Mouse (Mus musculus): ENCODE measurements at regions not wholly inside any gene's neighbourhood (a gene's known extent, or its start where the extent isn't known, plus 50 kb on each side); places are given as distances from the start of the nearest gene placed in this dataset.
"Not testable (repeated sequence)": the region's sequence is repeated elsewhere in the genome, so short reads cannot be mapped to it uniquely, and the experiment has no call there.

- H3K27ac ChIP-seq (ENCODE audit: insufficient read depth, low read depth); H3K36me3 ChIP-seq (replicated peaks in 1 of 2; ENCODE audit: control insufficient read depth in 1 of 2, insufficient read depth in 1 of 2, low read length in 1 of 2); H3K9ac ChIP-seq (ENCODE audit: insufficient read depth, low read depth); in situ Hi-C loops (cut with MboI; ENCODE audit: low pct_ligation_motif_present, low pct_unique_long_range_greater_than_20kb, low sequenced_read_pairs); H3K27me3 ChIP-seq (replicated peaks); DNase-seq (ENCODE audit: extremely low read depth); H3K9me3 ChIP-seq (replicated peaks; ENCODE audit: low read length); H3K4me1 ChIP-seq (ENCODE audit: control insufficient read depth in 1 of 2, insufficient read depth in 2 of 2); H3K4me2 ChIP-seq (ENCODE audit: insufficient read depth, low read depth, poor library complexity, severe bottlenecking); H3K4me3 ChIP-seq (replicated peaks in 1 of 3; ENCODE audit: low read depth in 2 of 3, low read length in 2 of 3, poor library complexity in 1 of 3); H3K79me2 ChIP-seq (replicated peaks; ENCODE audit: control insufficient read depth, extremely low read depth, insufficient read depth, poor library complexity, severe bottlenecking); dilution Hi-C loops (cut with MboI; ENCODE audit: extremely low pct_ligation_motif_present, extremely low pct_unique_long_range_greater_than_20kb, low sequenced_read_pairs): not testable (repeated sequence)
Measured at GRCm38 (mm10) chr14:53080556-53080955, 585.0 kb upstream of the Olfr1507 start.

DNA sequence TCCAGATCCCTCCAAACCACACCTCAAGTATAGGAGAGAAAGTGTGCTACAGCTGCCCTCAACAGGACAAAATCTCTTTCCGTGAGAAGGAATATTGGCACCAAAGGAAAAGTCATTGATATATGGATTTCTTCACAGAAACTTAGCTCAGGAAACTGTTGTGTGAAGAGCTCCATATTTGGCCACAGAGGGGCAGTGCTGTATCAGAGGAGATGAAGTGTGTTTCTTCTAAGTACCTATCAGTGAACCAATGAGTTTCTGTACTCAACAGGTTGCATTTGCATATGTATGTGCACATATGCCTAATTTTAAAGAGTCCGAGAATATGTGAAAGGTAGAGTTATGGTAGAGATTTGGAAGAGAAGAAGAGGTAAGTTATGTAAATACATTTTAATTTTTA, 580.4 kb upstream of the Olfr1507 start:
- H3K4me2 ChIP-seq (ENCODE audit: insufficient read depth, low read depth, poor library complexity, severe bottlenecking); dilution Hi-C loops (cut with MboI; ENCODE audit: extremely low pct_ligation_motif_present, extremely low pct_unique_long_range_greater_than_20kb, low sequenced_read_pairs); H3K27ac ChIP-seq (ENCODE audit: insufficient read depth, low read depth); in situ Hi-C loops (cut with MboI; ENCODE audit: low pct_ligation_motif_present, low pct_unique_long_range_greater_than_20kb, low sequenced_read_pairs); H3K4me1 ChIP-seq (ENCODE audit: control insufficient read depth in 1 of 2, insufficient read depth in 2 of 2); DNase-seq (ENCODE audit: extremely low read depth); H3K27me3 ChIP-seq (replicated peaks); H3K36me3 ChIP-seq (replicated peaks in 1 of 2; ENCODE audit: control insufficient read depth in 1 of 2, insufficient read depth in 1 of 2, low read length in 1 of 2); H3K9me3 ChIP-seq (replicated peaks; ENCODE audit: low read length); H3K4me3 ChIP-seq (replicated peaks in 1 of 3; ENCODE audit: low read depth in 2 of 3, low read length in 2 of 3, poor library complexity in 1 of 3); H3K9ac ChIP-seq (ENCODE audit: insufficient read depth, low read depth); H3K79me2 ChIP-seq (replicated peaks; ENCODE audit: control insufficient read depth, extremely low read depth, insufficient read depth, poor library complexity, severe bottlenecking): not testable (repeated sequence)

- H3K9ac ChIP-seq (ENCODE audit: insufficient read depth, low read depth); H3K79me2 ChIP-seq (replicated peaks; ENCODE audit: control insufficient read depth, extremely low read depth, insufficient read depth, poor library complexity, severe bottlenecking); H3K9me3 ChIP-seq (replicated peaks; ENCODE audit: low read length); H3K4me1 ChIP-seq (ENCODE audit: control insufficient read depth in 1 of 2, insufficient read depth in 2 of 2); H3K27me3 ChIP-seq (replicated peaks); H3K27ac ChIP-seq (ENCODE audit: insufficient read depth, low read depth); in situ Hi-C loops (cut with MboI; ENCODE audit: low pct_ligation_motif_present, low pct_unique_long_range_greater_than_20kb, low sequenced_read_pairs); dilution Hi-C loops (cut with MboI; ENCODE audit: extremely low pct_ligation_motif_present, extremely low pct_unique_long_range_greater_than_20kb, low sequenced_read_pairs); H3K36me3 ChIP-seq (replicated peaks in 1 of 2; ENCODE audit: control insufficient read depth in 1 of 2, insufficient read depth in 1 of 2, low read length in 1 of 2); DNase-seq (ENCODE audit: extremely low read depth); H3K4me2 ChIP-seq (ENCODE audit: insufficient read depth, low read depth, poor library complexity, severe bottlenecking); H3K4me3 ChIP-seq (replicated peaks in 1 of 3; ENCODE audit: low read depth in 2 of 3, low read length in 2 of 3, poor library complexity in 1 of 3): not testable (repeated sequence)
Measured at GRCm38 (mm10) chr14:53073126-53073525, 577.6 kb upstream of the Olfr1507 start.

GRCm38 (mm10) chr14:53072502-53072901, 577.0 kb upstream of the Olfr1507 start:
- DNase-seq (ENCODE audit: extremely low read depth); H3K9ac ChIP-seq (ENCODE audit: insufficient read depth, low read depth); H3K4me3 ChIP-seq (replicated peaks in 1 of 3; ENCODE audit: low read depth in 2 of 3, low read length in 2 of 3, poor library complexity in 1 of 3); H3K4me2 ChIP-seq (ENCODE audit: insufficient read depth, low read depth, poor library complexity, severe bottlenecking); H3K9me3 ChIP-seq (replicated peaks; ENCODE audit: low read length); H3K79me2 ChIP-seq (replicated peaks; ENCODE audit: control insufficient read depth, extremely low read depth, insufficient read depth, poor library complexity, severe bottlenecking); H3K27me3 ChIP-seq (replicated peaks); H3K27ac ChIP-seq (ENCODE audit: insufficient read depth, low read depth); H3K36me3 ChIP-seq (replicated peaks in 1 of 2; ENCODE audit: control insufficient read depth in 1 of 2, insufficient read depth in 1 of 2, low read length in 1 of 2); in situ Hi-C loops (cut with MboI; ENCODE audit: low pct_ligation_motif_present, low pct_unique_long_range_greater_than_20kb, low sequenced_read_pairs); dilution Hi-C loops (cut with MboI; ENCODE audit: extremely low pct_ligation_motif_present, extremely low pct_unique_long_range_greater_than_20kb, low sequenced_read_pairs); H3K4me1 ChIP-seq (ENCODE audit: control insufficient read depth in 1 of 2, insufficient read depth in 2 of 2): not testable (repeated sequence)

DNA sequence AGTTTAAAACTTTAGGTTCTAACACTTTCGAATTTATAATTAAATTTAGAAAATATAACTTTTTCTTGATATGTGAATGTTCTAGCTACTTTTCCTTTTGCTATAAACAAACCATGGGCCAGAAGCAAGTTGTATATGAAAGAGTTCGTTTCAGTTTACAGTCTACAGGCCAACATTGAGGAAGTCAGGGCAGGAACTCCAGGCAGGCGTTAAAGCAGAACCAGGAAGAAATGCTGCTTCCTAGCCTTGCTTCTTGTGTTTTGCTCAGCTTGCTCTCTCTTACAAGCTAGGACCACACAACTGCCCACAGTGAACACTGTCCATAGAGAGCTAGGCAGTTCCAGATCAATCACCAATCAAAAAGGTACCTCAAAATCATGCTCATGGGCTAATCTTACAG, 558.9 kb upstream of the Olfr1507 start:
- H3K4me3 ChIP-seq (replicated peaks in 1 of 3; ENCODE audit: low read depth in 2 of 3, low read length in 2 of 3, poor library complexity in 1 of 3); H3K27me3 ChIP-seq (replicated peaks); H3K9ac ChIP-seq (ENCODE audit: insufficient read depth, low read depth); dilution Hi-C loops (cut with MboI; ENCODE audit: extremely low pct_ligation_motif_present, extremely low pct_unique_long_range_greater_than_20kb, low sequenced_read_pairs); DNase-seq (ENCODE audit: extremely low read depth); H3K36me3 ChIP-seq (replicated peaks in 1 of 2; ENCODE audit: control insufficient read depth in 1 of 2, insufficient read depth in 1 of 2, low read length in 1 of 2); H3K4me1 ChIP-seq (ENCODE audit: control insufficient read depth in 1 of 2, insufficient read depth in 2 of 2); in situ Hi-C loops (cut with MboI; ENCODE audit: low pct_ligation_motif_present, low pct_unique_long_range_greater_than_20kb, low sequenced_read_pairs); H3K27ac ChIP-seq (ENCODE audit: insufficient read depth, low read depth); H3K9me3 ChIP-seq (replicated peaks; ENCODE audit: low read length); H3K4me2 ChIP-seq (ENCODE audit: insufficient read depth, low read depth, poor library complexity, severe bottlenecking); H3K79me2 ChIP-seq (replicated peaks; ENCODE audit: control insufficient read depth, extremely low read depth, insufficient read depth, poor library complexity, severe bottlenecking): not testable (repeated sequence)

DNA sequence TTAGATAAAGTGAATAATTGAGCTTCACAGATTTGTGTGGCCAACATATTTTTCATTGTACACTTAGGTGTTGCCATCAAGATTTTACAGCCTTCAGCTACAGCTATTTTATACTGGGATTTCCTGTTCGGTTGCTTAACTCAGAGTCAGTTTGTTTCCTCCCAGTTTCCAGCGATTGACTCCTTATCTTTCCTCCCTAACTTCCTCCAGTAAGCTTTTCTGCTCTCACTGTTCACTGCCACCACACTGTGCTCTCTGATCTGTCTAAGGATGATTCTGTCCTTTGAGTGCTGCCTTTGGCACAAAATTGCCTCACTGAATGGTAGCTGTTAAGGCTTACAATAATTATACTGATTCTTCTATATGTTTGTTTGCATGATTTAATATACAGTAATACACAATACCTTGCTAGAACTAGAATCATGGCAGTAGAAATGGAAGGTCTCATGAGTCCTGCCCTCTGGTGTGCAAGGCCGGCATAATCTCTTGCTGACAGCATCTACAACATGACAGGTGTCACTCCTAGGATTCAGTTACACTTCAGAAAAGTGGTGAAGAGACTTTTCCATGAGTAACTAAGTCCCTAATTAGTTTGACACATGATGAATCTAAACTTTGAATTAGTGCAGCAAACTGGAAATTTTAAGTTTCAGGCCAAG, 558.0 kb upstream of the Olfr1507 start:
- DNase-seq (ENCODE audit: extremely low read depth); H3K36me3 ChIP-seq (replicated peaks in 1 of 2; ENCODE audit: control insufficient read depth in 1 of 2, insufficient read depth in 1 of 2, low read length in 1 of 2); H3K4me2 ChIP-seq (ENCODE audit: insufficient read depth, low read depth, poor library complexity, severe bottlenecking); H3K4me3 ChIP-seq (replicated peaks in 1 of 3; ENCODE audit: low read depth in 2 of 3, low read length in 2 of 3, poor library complexity in 1 of 3); H3K9ac ChIP-seq (ENCODE audit: insufficient read depth, low read depth); H3K27ac ChIP-seq (ENCODE audit: insufficient read depth, low read depth); dilution Hi-C loops (cut with MboI; ENCODE audit: extremely low pct_ligation_motif_present, extremely low pct_unique_long_range_greater_than_20kb, low sequenced_read_pairs); H3K79me2 ChIP-seq (replicated peaks; ENCODE audit: control insufficient read depth, extremely low read depth, insufficient read depth, poor library complexity, severe bottlenecking); H3K27me3 ChIP-seq (replicated peaks); H3K4me1 ChIP-seq (ENCODE audit: control insufficient read depth in 1 of 2, insufficient read depth in 2 of 2); H3K9me3 ChIP-seq (replicated peaks; ENCODE audit: low read length); in situ Hi-C loops (cut with MboI; ENCODE audit: low pct_ligation_motif_present, low pct_unique_long_range_greater_than_20kb, low sequenced_read_pairs): not testable (repeated sequence)
